Mouse (Mus musculus): ENCODE measurements around the gene Lats2.
"Not testable (repeated sequence)": the region's sequence is repeated elsewhere in the genome, so short reads cannot be mapped to it uniquely, and the experiment has no call there.

- TF ChIP-seq CTCF (IDR thresholded peaks at IDR 0.05; ENCODE audit: borderline replicate concordance, control insufficient read depth, extremely low read depth, insufficient read depth, low read length, poor library complexity); POLR2A (IDR thresholded peaks at IDR 0.05; ENCODE audit: control insufficient read depth, extremely low read depth, insufficient read depth, low read length, poor library complexity): not testable (repeated sequence)
Observed at GRCm38 (mm10) chr14:57751006-57751405, 7.2 kb downstream of the Lats2 start.
